Mouse (Mus musculus): ENCODE data around the gene Anapc11.
A peak's percentile ranks its signal among the peaks of the same experiment; 100 is the strongest.

- TF ChIP-seq POU5F1 (IDR thresholded peaks at IDR 0.05; ENCODE audit: borderline replicate concordance, low read length) (no peak), CTCF (conservative IDR thresholded peaks at IDR 0.05; ENCODE audit: low read length) (peak; percentile 86)
Observed at GRCm38 (mm10) chr11:120582268-120582981, 15.8 kb upstream of the Anapc11 start.

Measured in E14TG2a.4 (cell line).